Mouse (Mus musculus): ENCODE measurements around the gene Rorb. TPM values are rescaled to one million over a fixed set of nuclear protein-coding genes. Genes with fewer than 3 reads are reported as not detected.

The Rorb gene
- polyA plus RNA-seq (2016; fragmentation: Nextera tagmentation; extraction: Ambion mirVana): 0.49 and 0.90 TPM in 2 replicates

DNA sequence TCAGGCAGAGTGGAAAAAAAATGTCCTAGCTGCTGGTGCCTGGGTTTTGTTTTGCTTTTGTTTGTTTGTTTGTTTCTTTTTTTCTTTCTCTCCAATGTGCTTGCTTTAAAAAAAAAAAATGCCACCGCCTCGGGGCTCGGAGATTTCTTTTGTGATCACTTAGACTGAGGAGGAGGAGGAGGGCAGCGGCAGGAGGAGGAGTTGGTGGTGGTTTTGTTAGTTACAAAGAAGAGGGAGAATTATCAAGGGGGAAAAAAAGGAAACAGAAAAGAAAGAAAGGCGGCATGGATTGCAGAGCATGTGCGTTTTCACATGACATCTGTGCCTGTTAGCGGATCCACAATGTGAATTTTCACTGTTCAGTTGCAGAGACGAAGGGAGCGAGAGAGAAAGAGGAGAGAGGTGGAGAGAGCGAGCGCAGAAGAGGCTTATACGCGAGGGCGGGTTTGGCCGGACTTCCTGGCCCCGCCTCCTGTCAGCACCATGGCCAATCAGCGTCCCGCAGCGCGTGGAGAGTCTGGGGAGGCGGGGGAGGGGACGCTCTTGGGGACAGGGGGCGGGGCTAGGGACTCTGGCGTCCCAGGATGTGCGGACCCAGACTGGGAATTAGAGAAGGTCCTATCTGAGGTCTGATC lies at the start of gene Rorb:
TSS of gene Rorb (minus strand) at position 404 of the 635 bp plus-strand sequence.
- H3K9me3 ChIP-seq: no peaks in the 10 kb centered on the region
- H3K27me3 ChIP-seq: peaks cover 32% of the 10 kb centered on the region
- peak within 1 kb of the TSS; percentile 57 for H3K9ac ChIP-seq (replicated peaks)
- no peak within 1 kb of the TSS for H3K27ac ChIP-seq
- H3K36me3 ChIP-seq: no peaks in the 10 kb centered on the region
- peaks cover 10% of the 10 kb centered on the region; the same call in 1 of the 2 replicates for H3K4me1 ChIP-seq (replicated peaks)
- WGBS: under 1% methylated on average over 25 of the region's 25 CpGs
- ATAC-seq (ENCODE audit: insufficient number of reproducible peaks, insufficient read depth, low FRiP score, low TSS enrichment, low read depth): peak; percentile 96
- H3K4me2 ChIP-seq: peak within 1 kb of the TSS; percentile 96
- H3K4me3 ChIP-seq (replicated peaks): peak within 1 kb of the TSS; percentile 49

DNA sequence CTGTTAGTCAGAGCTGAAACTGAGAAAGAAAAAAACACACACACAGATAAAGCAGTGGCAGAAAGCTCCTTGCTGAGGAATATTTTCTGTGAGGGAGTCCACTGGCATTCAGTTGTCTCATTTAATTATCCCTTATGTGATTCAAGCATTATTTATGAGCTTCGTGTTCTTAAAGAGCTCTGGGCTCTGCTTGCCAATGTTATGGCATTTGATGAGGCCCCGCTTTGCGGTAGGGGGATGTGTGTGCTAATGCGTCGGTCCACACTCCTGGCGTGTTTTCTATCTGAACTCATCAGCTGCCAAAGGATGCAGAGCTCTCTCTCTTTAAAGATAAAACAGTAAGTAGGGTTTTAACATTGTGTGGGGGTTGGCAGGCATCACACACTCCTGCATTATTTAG lies 37.9 kb upstream of the Rorb start:
- H3K4me3 ChIP-seq (replicated peaks): no peak overlapping the region
- no peak for ATAC-seq (ENCODE audit: insufficient number of reproducible peaks, insufficient read depth, low FRiP score, low TSS enrichment, low read depth)
- no peaks in the 10 kb centered on the region for H3K9me3 ChIP-seq
- no peak overlapping the region for H3K4me2 ChIP-seq
- H3K9ac ChIP-seq (replicated peaks): no peak overlapping the region
- no peaks in the 10 kb centered on the region for H3K4me1 ChIP-seq (replicated peaks)
- no peaks in the 10 kb centered on the region for H3K36me3 ChIP-seq
- WGBS: 81% methylated on average over 6 of the region's 6 CpGs
- no peak overlapping the region for H3K27ac ChIP-seq
- no peaks in the 10 kb centered on the region for H3K27me3 ChIP-seq

DNA sequence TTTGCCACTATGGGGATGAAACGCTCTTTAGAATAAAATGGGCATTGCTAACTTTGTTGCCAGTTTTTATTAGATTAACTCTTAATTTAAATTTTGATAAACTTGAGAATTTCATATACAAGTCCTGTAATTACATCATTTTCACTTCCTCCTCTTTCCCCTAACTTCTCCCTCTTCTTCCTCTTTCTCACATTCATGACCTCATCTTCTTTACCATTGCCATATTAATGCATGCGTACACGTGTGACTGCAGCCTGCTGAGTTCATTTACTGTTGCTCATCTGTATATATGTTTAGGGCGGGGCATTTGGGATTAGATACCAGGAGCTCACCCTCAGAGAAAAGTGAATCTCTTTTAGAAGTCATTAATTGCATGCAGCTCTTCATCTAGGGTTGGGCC lies 33.5 kb upstream of the Rorb start:
- ATAC-seq (ENCODE audit: insufficient number of reproducible peaks, insufficient read depth, low FRiP score, low TSS enrichment, low read depth): no peak
- Histone ChIP-seq H3K4me1 (replicated peaks) (no peaks in the 10 kb centered on the region), H3K36me3 (no peaks in the 10 kb centered on the region), H3K27ac (no peak overlapping the region), H3K9ac (replicated peaks) (no peak overlapping the region), H3K4me2 (no peak overlapping the region), H3K4me3 (replicated peaks) (no peak overlapping the region), H3K27me3 (no peaks in the 10 kb centered on the region), H3K9me3 (no peaks in the 10 kb centered on the region)
- 91% methylated on average over 4 of the region's 4 CpGs for WGBS

DNA sequence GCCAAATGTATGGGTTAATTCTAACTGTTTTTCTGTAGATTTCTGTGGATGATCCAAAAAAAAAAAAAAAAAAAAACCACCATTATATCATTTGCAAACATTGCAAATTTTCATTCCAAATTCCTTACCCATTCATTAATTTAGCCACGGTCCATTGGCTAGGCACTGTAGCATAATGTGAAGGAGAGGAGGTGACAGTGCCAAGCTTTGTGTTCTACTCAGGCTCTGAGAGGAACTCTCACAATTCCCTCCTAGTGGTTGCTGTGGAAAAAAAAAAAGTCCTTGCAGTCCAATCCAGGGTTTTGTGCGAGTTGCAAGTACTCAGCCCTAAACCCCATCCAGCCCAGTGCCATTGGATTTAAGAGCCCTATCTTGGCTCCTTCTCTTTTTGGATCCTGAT lies 25.9 kb upstream of the Rorb start:
- no peak overlapping the region for H3K9ac ChIP-seq (replicated peaks)
- no peak overlapping the region for H3K4me3 ChIP-seq (replicated peaks)
- no peak overlapping the region for H3K27ac ChIP-seq
- no peak for ATAC-seq (ENCODE audit: insufficient number of reproducible peaks, insufficient read depth, low FRiP score, low TSS enrichment, low read depth)
- no peak overlapping the region for H3K4me2 ChIP-seq
- H3K9me3 ChIP-seq: no peaks in the 10 kb centered on the region
- H3K4me1 ChIP-seq (replicated peaks): no peaks in the 10 kb centered on the region
- H3K27me3 ChIP-seq: no peaks in the 10 kb centered on the region
- no peaks in the 10 kb centered on the region for H3K36me3 ChIP-seq
- 75% methylated on average over 2 of the region's 2 CpGs for WGBS

DNA sequence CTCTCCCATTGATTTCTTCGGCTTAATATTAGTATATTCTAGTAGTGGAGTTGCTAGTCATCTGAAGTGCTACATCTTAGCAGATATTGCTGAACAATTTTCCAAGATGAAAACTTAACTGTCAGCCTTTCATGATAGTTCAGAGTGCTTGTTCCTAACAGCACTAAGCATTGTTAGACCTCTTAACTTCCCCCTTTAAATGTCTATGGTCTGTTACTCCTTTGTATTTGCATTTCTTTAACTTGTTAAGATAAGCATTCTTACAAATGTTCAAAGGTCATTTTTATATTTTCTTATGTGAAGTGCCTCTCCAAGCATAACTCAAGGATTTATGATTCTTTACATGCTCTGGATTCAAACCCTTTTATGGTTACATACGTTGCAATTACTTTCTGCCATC lies 24.8 kb upstream of the Rorb start:
- Histone ChIP-seq H3K4me3 (replicated peaks) (no peak overlapping the region), H3K36me3 (no peaks in the 10 kb centered on the region), H3K4me2 (no peak overlapping the region), H3K9ac (replicated peaks) (no peak overlapping the region), H3K27ac (no peak overlapping the region), H3K4me1 (replicated peaks) (no peaks in the 10 kb centered on the region), H3K27me3 (no peaks in the 10 kb centered on the region), H3K9me3 (no peaks in the 10 kb centered on the region)
- ATAC-seq (ENCODE audit: insufficient number of reproducible peaks, insufficient read depth, low FRiP score, low TSS enrichment, low read depth): no peak
- 88% methylated on average over 2 of the region's 2 CpGs for WGBS

DNA sequence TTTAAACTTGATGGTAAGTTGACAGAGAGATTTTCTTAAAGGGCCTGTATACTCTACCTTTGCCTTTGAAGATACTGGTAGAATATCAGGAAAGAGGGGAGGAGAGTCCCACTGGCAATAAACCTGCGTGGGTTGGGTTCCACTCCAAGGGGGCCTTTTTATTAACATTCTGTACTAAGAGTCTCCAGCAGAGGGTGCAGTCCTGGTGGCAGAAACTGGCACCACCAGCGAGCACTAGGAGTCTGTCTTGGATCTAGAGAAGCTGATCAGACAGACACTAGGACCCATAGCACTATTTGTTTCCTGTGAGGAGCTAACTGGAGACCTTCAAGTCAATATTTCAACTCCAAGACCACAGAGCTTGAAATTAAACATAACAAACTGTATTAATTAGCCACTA lies 11.3 kb upstream of the Rorb start:
- Histone ChIP-seq H3K27me3 (no peaks in the 10 kb centered on the region), H3K9ac (replicated peaks) (no peak overlapping the region), H3K9me3 (no peaks in the 10 kb centered on the region), H3K36me3 (no peaks in the 10 kb centered on the region), H3K4me3 (replicated peaks) (no peak overlapping the region), H3K4me2 (no peak overlapping the region), H3K27ac (no peak overlapping the region), H3K4me1 (replicated peaks) (no peaks in the 10 kb centered on the region)
- no peak for ATAC-seq (ENCODE audit: insufficient number of reproducible peaks, insufficient read depth, low FRiP score, low TSS enrichment, low read depth)
- WGBS: 35% methylated on average over 2 of the region's 2 CpGs

DNA sequence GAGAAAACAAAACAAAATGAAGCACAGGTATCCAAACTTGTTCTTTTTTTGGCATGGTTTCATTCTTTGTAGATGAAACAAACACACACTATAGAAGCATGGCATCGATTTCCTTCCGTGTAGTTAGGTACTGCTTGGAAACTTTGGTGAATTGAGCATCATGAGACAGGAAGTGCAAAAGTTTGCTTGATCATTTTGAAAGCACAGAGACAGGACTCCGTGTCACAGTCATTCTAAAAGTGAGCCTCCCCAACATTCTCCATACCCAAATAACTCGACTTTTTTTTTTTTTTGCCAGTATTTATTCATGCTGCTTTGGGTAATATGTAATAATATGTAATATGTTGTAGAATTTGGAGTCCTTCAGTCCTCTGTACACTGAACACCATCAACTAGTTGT lies 1.2 kb upstream of the Rorb start:
- Histone ChIP-seq H3K36me3 (no peaks in the 10 kb centered on the region), H3K4me3 (replicated peaks) (no peak overlapping the region), H3K4me2 (no peak overlapping the region), H3K27ac (no peak overlapping the region), H3K9ac (replicated peaks) (no peak overlapping the region), H3K4me1 (replicated peaks) (peaks cover 10% of the 10 kb centered on the region; the same call in 1 of the 2 replicates), H3K9me3 (no peaks in the 10 kb centered on the region), H3K27me3 (peaks cover 32% of the 10 kb centered on the region)
- 61% methylated on average over 4 of the region's 4 CpGs for WGBS
- no peak for ATAC-seq (ENCODE audit: insufficient number of reproducible peaks, insufficient read depth, low FRiP score, low TSS enrichment, low read depth)

DNA sequence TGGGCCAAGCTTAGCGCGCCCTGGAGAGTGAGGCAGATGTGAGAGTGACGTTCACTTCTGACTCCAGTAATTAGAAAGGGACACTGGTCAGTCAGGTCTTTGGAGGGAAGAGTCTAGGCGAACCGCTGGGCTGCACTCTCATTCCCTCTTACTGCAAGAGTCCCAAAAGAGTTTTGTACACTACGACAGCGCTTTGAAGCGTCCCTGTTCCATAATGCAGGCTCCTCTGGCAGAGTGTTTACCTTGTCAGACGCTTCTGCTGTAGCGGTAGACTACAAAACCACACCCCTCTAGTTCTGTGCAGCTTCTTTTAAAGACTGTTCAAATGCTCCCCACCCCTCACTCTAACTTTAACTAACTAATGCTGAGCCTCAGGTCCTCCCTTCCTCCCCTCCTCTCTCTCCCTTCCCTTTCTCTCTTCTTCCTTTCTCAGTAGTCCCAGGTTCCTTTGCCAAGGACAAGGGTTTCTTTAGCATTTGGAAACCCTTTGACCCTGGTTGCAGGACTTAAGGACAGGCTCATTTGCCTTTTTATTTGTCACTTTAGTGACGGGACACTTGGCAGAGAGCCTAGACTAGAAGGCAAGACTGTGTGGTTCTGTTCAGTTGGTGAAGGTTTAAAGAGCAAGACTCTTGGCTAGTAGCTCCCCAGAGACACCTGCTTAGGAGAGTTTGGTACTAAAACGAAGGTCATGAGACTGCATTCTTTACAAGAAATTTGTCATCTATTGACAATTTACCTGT lies 603 bp upstream of the Rorb start:
- no peaks in the 10 kb centered on the region for H3K9me3 ChIP-seq
- H3K4me3 ChIP-seq (replicated peaks): peak overlapping the region; percentile 49
- H3K4me2 ChIP-seq: peak overlapping the region; percentile 96
- 3% methylated on average over 12 of the region's 12 CpGs for WGBS
- no peaks in the 10 kb centered on the region for H3K36me3 ChIP-seq
- no peak; the same call in none of the 2 replicates for ATAC-seq (ENCODE audit: insufficient number of reproducible peaks, insufficient read depth, low FRiP score, low TSS enrichment, low read depth)
- peaks cover 32% of the 10 kb centered on the region for H3K27me3 ChIP-seq
- no peak overlapping the region for H3K9ac ChIP-seq (replicated peaks)
- H3K27ac ChIP-seq: no peak overlapping the region
- peaks cover 10% of the 10 kb centered on the region; the same call in 1 of the 2 replicates for H3K4me1 ChIP-seq (replicated peaks)

DNA sequence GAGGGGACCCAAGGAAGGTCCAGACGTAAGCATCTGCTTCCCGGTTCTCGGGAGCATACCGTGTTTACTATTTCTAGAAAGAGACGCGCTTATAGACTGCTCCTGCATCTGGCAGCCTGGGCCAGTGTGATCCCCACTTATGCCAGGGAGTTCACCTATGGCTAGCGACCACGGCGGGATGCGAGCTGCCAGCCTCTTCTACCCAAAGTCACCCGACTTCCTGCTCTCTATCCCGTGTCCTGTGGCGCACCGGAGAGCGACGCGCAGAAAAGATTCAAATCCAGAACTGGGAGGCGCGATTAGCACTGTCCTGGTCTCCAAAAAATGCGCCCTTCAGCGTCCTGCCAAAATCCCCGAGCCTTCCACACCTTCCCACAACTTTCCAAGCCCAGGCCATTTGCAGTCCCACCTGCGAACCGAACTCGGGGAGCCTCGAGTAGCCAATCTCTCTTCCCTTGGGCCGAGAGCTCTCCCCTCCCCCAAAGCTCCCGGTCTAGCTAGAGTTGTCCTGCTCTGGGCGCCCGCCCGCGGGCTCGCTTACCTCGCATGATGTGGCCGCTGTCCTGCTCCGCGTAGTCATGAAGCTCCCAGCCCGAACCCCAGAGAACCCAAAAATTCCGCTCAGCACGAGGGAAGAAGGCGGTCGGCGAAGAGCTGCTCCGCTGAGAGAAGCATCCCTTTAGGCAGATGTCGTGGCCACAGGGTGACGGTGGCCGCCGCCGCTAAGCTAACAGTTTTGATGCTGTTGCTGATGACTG lies 806 bp downstream of the Rorb start:
- WGBS: 1% methylated on average over 49 of the region's 49 CpGs
- Histone ChIP-seq H3K4me3 (replicated peaks) (peak overlapping the region; percentile 49), H3K27me3 (peaks cover 32% of the 10 kb centered on the region), H3K4me1 (replicated peaks) (peaks cover 10% of the 10 kb centered on the region; the same call in 1 of the 2 replicates), H3K9ac (replicated peaks) (peak overlapping the region; percentile 57), H3K4me2 (peak overlapping the region; percentile 96), H3K27ac (no peak overlapping the region), H3K9me3 (no peaks in the 10 kb centered on the region), H3K36me3 (no peaks in the 10 kb centered on the region)
- peak; percentile 50; the same call in 1 of the 2 replicates for ATAC-seq (ENCODE audit: insufficient number of reproducible peaks, insufficient read depth, low FRiP score, low TSS enrichment, low read depth)

DNA sequence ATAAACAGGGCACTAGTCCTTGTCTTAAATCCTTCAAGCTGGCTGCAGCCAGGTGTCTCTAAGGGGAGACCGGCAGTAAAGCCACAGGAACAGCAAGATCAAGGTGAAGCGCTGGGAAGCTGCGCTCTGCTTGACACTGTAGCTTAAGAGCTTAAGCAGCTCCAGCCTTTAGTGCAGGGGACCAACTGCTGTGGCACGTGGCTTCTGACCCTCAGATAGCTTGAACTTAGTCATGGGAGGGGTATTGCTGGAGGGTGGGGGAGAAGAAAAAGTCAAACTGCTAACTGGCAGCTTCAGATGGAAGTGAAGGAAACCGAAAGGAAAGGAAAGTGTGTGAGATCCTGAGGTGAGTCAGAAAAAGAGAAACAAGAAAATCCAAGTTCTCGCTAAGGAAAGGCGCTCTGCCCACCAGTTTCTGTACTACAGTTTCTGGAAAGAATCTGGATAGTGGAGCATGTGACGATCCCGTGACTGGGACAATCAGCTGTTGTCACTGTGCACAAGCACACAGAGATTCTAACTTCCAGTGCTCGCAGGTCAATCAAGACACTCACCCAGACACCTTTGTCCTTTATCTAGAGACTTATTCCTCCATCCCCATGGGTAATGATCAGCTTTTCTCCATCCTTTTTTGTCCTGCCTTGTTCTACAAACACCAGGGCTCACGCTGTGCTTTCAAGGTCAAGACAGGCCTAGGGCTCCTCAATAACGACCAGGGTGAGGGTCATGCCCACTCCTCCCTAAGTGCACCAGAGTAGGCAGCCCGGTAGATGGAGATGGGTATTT lies 2.2 kb downstream of the Rorb start:
- H3K4me3 ChIP-seq (replicated peaks): no peak overlapping the region
- no peaks in the 10 kb centered on the region for H3K36me3 ChIP-seq
- H3K9me3 ChIP-seq: no peaks in the 10 kb centered on the region
- H3K27me3 ChIP-seq: peaks cover 32% of the 10 kb centered on the region
- no peak overlapping the region for H3K4me2 ChIP-seq
- H3K27ac ChIP-seq: no peak overlapping the region
- no peak for ATAC-seq (ENCODE audit: insufficient number of reproducible peaks, insufficient read depth, low FRiP score, low TSS enrichment, low read depth)
- no peak overlapping the region for H3K9ac ChIP-seq (replicated peaks)
- WGBS: 32% methylated on average over 13 of the region's 13 CpGs
- peaks cover 10% of the 10 kb centered on the region; the same call in 1 of the 2 replicates for H3K4me1 ChIP-seq (replicated peaks)

Measured in limb, embryonic 12.5 days (tissue).